Mouse (Mus musculus): Measurements from ENCODE around the gene Olfr628.
"Not testable (repeated sequence)": the region's sequence is repeated elsewhere in the genome, so short reads cannot be mapped to it uniquely, and the experiment has no call there.

The Olfr628 gene

GRCm38 (mm10) chr7:103730074-103730473 lies at the start of gene Olfr628:
TSS of gene Olfr628 (plus strand) at chr7:103730374.
- no peak for DNase-seq

GRCm38 (mm10) chr7:103682420-103682819 lies 47.8 kb upstream of the Olfr628 start, which contains the start of gene Olfr625-ps1:
TSS of gene Olfr625-ps1 (plus strand) at chr7:103682720.
- DNase-seq = no peak

- DNase-seq = no peak
Measured at GRCm38 (mm10) chr7:103699469-103699868, 30.7 kb upstream of the Olfr628 start.

GRCm38 (mm10) chr7:103712024-103712423 lies 18.1 kb upstream of the Olfr628 start:
- peak in 1 of 2 experiments; percentile 1 for DNase-seq

- DNase-seq = no peak
Measured at GRCm38 (mm10) chr7:103714371-103714770, 15.8 kb upstream of the Olfr628 start, which contains the start of gene Olfr243. TSS of gene Olfr243 (plus strand) at chr7:103714671.

GRCm38 (mm10) chr7:103716398-103716797 lies 13.8 kb upstream of the Olfr628 start:
- DNase-seq = not testable (repeated sequence)

GRCm38 (mm10) chr7:103744843-103745242 lies 14.7 kb downstream of the Olfr628 start, which contains the start of gene Olfr629:
TSS of gene Olfr629 (minus strand) at chr7:103744943.
- DNase-seq = no peak

- DNase-seq = no peak
Measured at GRCm38 (mm10) chr7:103757233-103757632, 27.1 kb downstream of the Olfr628 start, which contains the start of gene Olfr630. TSS of gene Olfr630 (minus strand) at chr7:103757333.

GRCm38 (mm10) chr7:103762212-103762611 lies 32.0 kb downstream of the Olfr628 start:
- not testable (repeated sequence) for DNase-seq

- DNase-seq = not testable (repeated sequence)
Measured at GRCm38 (mm10) chr7:103767687-103768086, 37.5 kb downstream of the Olfr628 start.

- no peak for DNase-seq
Measured at GRCm38 (mm10) chr7:103771494-103771893, 41.3 kb downstream of the Olfr628 start, which contains the start of gene Olfr69. TSS of gene Olfr69 (minus strand) at chr7:103771594.

GRCm38 (mm10) chr7:103777652-103778051 lies 47.5 kb downstream of the Olfr628 start:
- DNase-seq = not testable (repeated sequence)

GRCm38 (mm10) chr7:103779598-103779997 lies 49.4 kb downstream of the Olfr628 start, which contains the start of gene Olfr68:
TSS of gene Olfr68 (minus strand) at chr7:103779698.
- no peak for DNase-seq

Measured in kidney, postnatal 4 days (tissue).